Mouse (Mus musculus) CH12.LX (cell line): ENCODE measurements around the gene Fzd5. TPM values are rescaled to one million over a fixed set of nuclear protein-coding genes. Genes with fewer than 3 reads are reported as not detected.

Experiments used
- DNase-seq: peaks from one replicate; pipeline ENCODE4 v3.0.0-alpha.2; 2013; ENCODE audit errors: extremely low read depth
- H3K27ac ChIP-seq: 2 replicates; pipeline ENCODE4 v1.5.1; 2012; ENCODE audit warnings: low read depth, mild to moderate bottlenecking, control low read depth, moderate library complexity; ENCODE audit not compliant: insufficient read depth
- H3K27me3 ChIP-seq: replicated peaks from 2 replicates; pipeline ENCODE3; 2012; ENCODE audit warnings: inconsistent platforms
- H3K36me3 ChIP-seq, 2 experiments: replicated peaks in 1 of 2; 2 replicates each; pipeline versions ENCODE3 to v1.6.1; 2012; ENCODE audit warnings: inconsistent platforms in 1 of 2, low read length in 1 of 2, mild to moderate bottlenecking in 1 of 2, mixed read lengths in 1 of 2, moderate library complexity in 1 of 2; ENCODE audit not compliant: control insufficient read depth in 1 of 2, insufficient read depth in 1 of 2
- H3K4me1 ChIP-seq, 2 experiments: 2 replicates each; pipeline ENCODE4 v1.6.1; 2012; ENCODE audit warnings: inconsistent platforms in 1 of 2, moderate library complexity in 1 of 2; ENCODE audit not compliant: insufficient read depth in 2 of 2, control insufficient read depth in 1 of 2
- H3K4me2 ChIP-seq: 2 replicates; pipeline ENCODE4 v1.6.1; 2012; ENCODE audit warnings: low read depth, mild to moderate bottlenecking, control low read depth; ENCODE audit not compliant: poor library complexity, insufficient read depth, severe bottlenecking
- H3K4me3 ChIP-seq, 3 experiments: fragments of 150-350 bp in 1 of 3; sonication (generic) in 1 of 3; replicated peaks in 1 of 3; 2 replicates each; pipeline versions ENCODE3 to v1.5.1; 2011 to 2012; ENCODE audit warnings: low read depth in 2 of 3, low read length in 2 of 3, mild to moderate bottlenecking in 2 of 3, moderate library complexity in 2 of 3, control low read depth in 1 of 3, improper control_type of control experiment in 1 of 3, inconsistent platforms in 1 of 3, mixed read lengths in 1 of 3; ENCODE audit not compliant: poor library complexity in 1 of 3
- H3K79me2 ChIP-seq: replicated peaks from 2 replicates; pipeline ENCODE4 v1.6.1; 2012; ENCODE audit warnings: mild to moderate bottlenecking, moderate library complexity; ENCODE audit not compliant: control insufficient read depth, poor library complexity, insufficient read depth, severe bottlenecking; ENCODE audit errors: extremely low read depth
- H3K9ac ChIP-seq: 2 replicates; pipeline ENCODE4 v1.6.1; 2012; ENCODE audit warnings: low read depth, mild to moderate bottlenecking, control low read depth, moderate library complexity; ENCODE audit not compliant: insufficient read depth
- H3K9me3 ChIP-seq: replicated peaks from 2 replicates; pipeline ENCODE3; 2012; ENCODE audit warnings: low read length, inconsistent platforms, mixed read lengths
- CHD2 ChIP-seq: IDR thresholded peaks from 2 replicates; pipeline ENCODE4 v1.6.1; 2011; ENCODE audit warnings: low read length, improper control_type of control experiment
- CTCF ChIP-seq, 2 experiments: IDR thresholded peaks in 1 of 2; conservative IDR thresholded peaks in 1 of 2; 2 replicates each; pipeline ENCODE4 v1.5.1; 2011 to 2012; ENCODE audit warnings: low read depth in 2 of 2, low read length in 2 of 2, improper control_type of control experiment in 1 of 2, inconsistent platforms in 1 of 2, mild to moderate bottlenecking in 1 of 2, moderate library complexity in 1 of 2
- EP300 ChIP-seq: IDR thresholded peaks from 2 replicates; pipeline ENCODE4 v1.6.1; 2011; ENCODE audit warnings: low read length, improper control_type of control experiment
- ETS1 ChIP-seq: conservative IDR thresholded peaks from 2 replicates; pipeline ENCODE4 v1.6.1; 2012; ENCODE audit warnings: low read depth, mild to moderate bottlenecking, inconsistent platforms, low read length, improper control_type of control experiment, moderate library complexity
- HCFC1 ChIP-seq: IDR thresholded peaks from 2 replicates; pipeline ENCODE4 v1.6.1; 2012; ENCODE audit warnings: low read depth, mild to moderate bottlenecking, inconsistent platforms, low read length, improper control_type of control experiment
- JUN ChIP-seq: IDR thresholded peaks from 2 replicates; pipeline ENCODE4 v1.6.1; 2011; ENCODE audit warnings: low read depth, mild to moderate bottlenecking, low read length, improper control_type of control experiment, moderate library complexity; ENCODE audit not compliant: insufficient read depth
- KAT2A ChIP-seq: IDR thresholded peaks from 2 replicates; pipeline ENCODE4 v1.6.1; 2012; ENCODE audit warnings: low read length, improper control_type of control experiment, inconsistent platforms; ENCODE audit not compliant: insufficient replicate concordance
- MAFK ChIP-seq: IDR thresholded peaks from 2 replicates; pipeline ENCODE4 v1.6.1; 2011; ENCODE audit warnings: low read length, improper control_type of control experiment; ENCODE audit not compliant: insufficient replicate concordance
- MAX ChIP-seq: IDR thresholded peaks from 2 replicates; pipeline ENCODE4 v1.6.1; 2011; ENCODE audit warnings: low read length, improper control_type of control experiment
- MAZ ChIP-seq: IDR thresholded peaks from 2 replicates; pipeline ENCODE4 v1.6.1; 2012; ENCODE audit warnings: low read depth, mild to moderate bottlenecking, inconsistent platforms, low read length, improper control_type of control experiment, moderate library complexity
- MEF2A ChIP-seq: IDR thresholded peaks from 2 replicates; pipeline ENCODE4 v1.6.1; 2014; ENCODE audit warnings: low read depth, mild to moderate bottlenecking, inconsistent platforms, low read length, improper control_type of control experiment, borderline replicate concordance
- MXI1 ChIP-seq: IDR thresholded peaks from 2 replicates; pipeline ENCODE4 v1.6.1; 2011; ENCODE audit warnings: mild to moderate bottlenecking, low read depth, low read length, improper control_type of control experiment
- MYC ChIP-seq: IDR thresholded peaks from 2 replicates; pipeline ENCODE4 v1.6.1; 2011; ENCODE audit warnings: low read depth, mild to moderate bottlenecking, improper control_type of control experiment, low read length
- NELFE ChIP-seq: IDR thresholded peaks from 2 replicates; pipeline ENCODE4 v1.6.1; 2011; ENCODE audit warnings: low read depth, low read length, improper control_type of control experiment
- NRF1 ChIP-seq: IDR thresholded peaks from 2 replicates; pipeline ENCODE4 v1.6.1; 2014; ENCODE audit warnings: low read depth, mild to moderate bottlenecking, inconsistent platforms, low read length, improper control_type of control experiment, moderate library complexity
- PAX5 ChIP-seq: IDR thresholded peaks from 2 replicates; pipeline ENCODE4 v1.6.1; 2012; ENCODE audit warnings: low read length, inconsistent platforms, mixed read lengths
- POLR2A ChIP-seq: IDR thresholded peaks from 2 replicates; pipeline ENCODE4 v1.6.1; 2011; ENCODE audit warnings: low read depth, mild to moderate bottlenecking, improper control_type of control experiment, low read length
- POLR2AphosphoS2 ChIP-seq: IDR thresholded peaks from 2 replicates; pipeline ENCODE4 v1.6.1; 2011; ENCODE audit warnings: low read depth, low read length, improper control_type of control experiment
- RAD21 ChIP-seq: IDR thresholded peaks from 2 replicates; pipeline ENCODE4 v1.6.1; 2011; ENCODE audit warnings: low read depth, mild to moderate bottlenecking, low read length, improper control_type of control experiment, moderate library complexity
- SIN3A ChIP-seq: IDR thresholded peaks from 2 replicates; pipeline ENCODE4 v1.6.1; 2012; ENCODE audit warnings: low read length, improper control_type of control experiment, inconsistent platforms
- TBP ChIP-seq: conservative IDR thresholded peaks from 2 replicates; pipeline ENCODE4 v1.6.1; 2011; ENCODE audit warnings: low read depth, low read length, improper control_type of control experiment
- TCF12 ChIP-seq: IDR thresholded peaks from 2 replicates; pipeline ENCODE4 v1.6.1; 2014; ENCODE audit warnings: low read depth, mild to moderate bottlenecking, inconsistent platforms, low read length, improper control_type of control experiment
- USF1 ChIP-seq: IDR thresholded peaks from 2 replicates; pipeline ENCODE4 v1.6.1; 2014; ENCODE audit warnings: low read depth, mild to moderate bottlenecking, inconsistent platforms, low read length, improper control_type of control experiment
- USF2 ChIP-seq: conservative IDR thresholded peaks from 2 replicates; pipeline ENCODE4 v1.6.1; 2011; ENCODE audit warnings: low read depth, low read length, improper control_type of control experiment
- ZC3H11A ChIP-seq: IDR thresholded peaks from 2 replicates; pipeline ENCODE4 v1.6.1; 2012; ENCODE audit warnings: low read depth, mild to moderate bottlenecking, inconsistent platforms, low read length, improper control_type of control experiment
- ZKSCAN1 ChIP-seq: IDR thresholded peaks from 2 replicates; pipeline ENCODE4 v1.6.1; 2012; ENCODE audit warnings: low read depth, inconsistent platforms, low read length, improper control_type of control experiment, borderline replicate concordance
- ZNF384 ChIP-seq: IDR thresholded peaks from 2 replicates; pipeline ENCODE4 v1.6.1; 2012; ENCODE audit warnings: low read depth, low read length, improper control_type of control experiment, inconsistent platforms
- dilution Hi-C: fragments of 300-500 bp; cut with MboI; formaldehyde crosslinking; loops from 2 replicates; pipeline ENCODE4 v1.14.3; 2020; ENCODE audit warnings: low sequenced_read_pairs; ENCODE audit not compliant: extremely low pct_unique_long_range_greater_than_20kb, extremely low pct_ligation_motif_present
- in situ Hi-C: fragments of 300-500 bp; cut with MboI; formaldehyde crosslinking; loops from 3 replicates; pipeline ENCODE4 v1.14.3; 2019; ENCODE audit warnings: low sequenced_read_pairs, low pct_ligation_motif_present, low pct_unique_long_range_greater_than_20kb, mixed read lengths
- polyA plus RNA-seq: library from polyadenylated mRNA; unstranded; fragments of >175 nt; gene quantifications from 2 replicates; pipeline ENCODE4 v1.2.1, GENCODE M21; 2012; ENCODE audit warnings: low read depth; ENCODE audit not compliant: insufficient read length
- total RNA-seq, 2 experiments: library from RNA; depleted of rRNA; stranded (reverse); fragments of 300-350 nt in 1 of 2; fragments of >200 nt in 1 of 2; gene quantifications; 2 replicates each; pipeline ENCODE4 v1.2.3; 2012 to 2014

Gene Fzd5
- total and polyA plus RNA-seq, 3 experiments: 0.40 to 1.1 (median 0.47) TPM

- H3K4me1 ChIP-seq: peaks cover 6% of the 10 kb centered on the region in 2 experiments; a peak in 3 of 4 replicates
These were observed 3.9 kb downstream of the Fzd5 start for GRCm38 (mm10) chr1:64733453-64734245.

GRCm38 (mm10) chr1:64732637-64733200 lies 4.8 kb downstream of the Fzd5 start:
- no peak overlapping the region for H3K27ac ChIP-seq

More at GRCm38 (mm10) chr1:64733453-64734245, 3.9 kb downstream of the Fzd5 start:
- Histone ChIP-seq H3K4me2 (no peak overlapping the region), H3K9ac (no peak overlapping the region), H3K27ac (no peak overlapping the region), H3K79me2 (no peaks in the 10 kb centered on the region), H3K27me3 (peaks cover 1% of the 10 kb centered on the region), H3K4me3 (no peak overlapping the region), H3K9me3 (peaks cover 14% of the 10 kb centered on the region), H3K36me3 (peaks cover 0 to 18% of the 10 kb centered on the region in 2 experiments)
- no peak for DNase-seq
- in situ Hi-C loops: no loop called here
- TF ChIP-seq MEF2A: no peak
- TF ChIP-seq JUN: no peak
- TF ChIP-seq ZKSCAN1: no peak
- no peak for TF ChIP-seq TCF12
- no peak for TF ChIP-seq CTCF (conservative IDR thresholded peaks at IDR 0.05 in 1 of 2, IDR thresholded peaks at IDR 0.05 in 1 of 2; ENCODE audit: low read depth in 2 of 2, low read length in 2 of 2)
- no peak for TF ChIP-seq USF2
- TF ChIP-seq NRF1: no peak
- TF ChIP-seq MYC: no peak
- TF ChIP-seq HCFC1: no peak
- TF ChIP-seq SIN3A: no peak
- no peak for TF ChIP-seq POLR2A
- no peak for TF ChIP-seq TBP
- no peak for TF ChIP-seq MAFK
- TF ChIP-seq EP300: no peak
- TF ChIP-seq NELFE: no peak
- no peak for TF ChIP-seq POLR2AphosphoS2
- TF ChIP-seq PAX5: no peak
- TF ChIP-seq USF1: no peak
- TF ChIP-seq MAX: no peak
- TF ChIP-seq, all 38 proteins: peak for 0
- dilution Hi-C loops: no loop called here

More at GRCm38 (mm10) chr1:64732637-64733200, 4.8 kb downstream of the Fzd5 start:
- Histone ChIP-seq H3K27me3 (no peaks in the 10 kb centered on the region), H3K79me2 (no peaks in the 10 kb centered on the region), H3K4me3 (no peak overlapping the region), H3K4me1 (peaks cover 0 to 6% of the 10 kb centered on the region in 2 experiments; a peak in 1 of 4 replicates), H3K9me3 (peaks cover 14% of the 10 kb centered on the region), H3K4me2 (no peak overlapping the region), H3K36me3 (peaks cover 0 to 18% of the 10 kb centered on the region in 2 experiments)
- no peak for DNase-seq
- in situ Hi-C loops (no loop called here), dilution Hi-C loops (no loop called here)
- TF ChIP-seq ETS1: no peak
- TF ChIP-seq KAT2A: no peak
- no peak for TF ChIP-seq MAZ
- no peak for TF ChIP-seq RAD21
- no peak for TF ChIP-seq TCF12
- no peak for TF ChIP-seq CHD2
- no peak for TF ChIP-seq HCFC1
- no peak for TF ChIP-seq MEF2A
- no peak for TF ChIP-seq JUN
- no peak for TF ChIP-seq MXI1
- TF ChIP-seq ZNF384: no peak
- TF ChIP-seq ZC3H11A: no peak
- TF ChIP-seq MAX: no peak
- TF ChIP-seq MYC: no peak
- no peak for TF ChIP-seq EP300
- TF ChIP-seq, all 38 proteins: peak for 0
- H3K9ac ChIP-seq: no peak overlapping the region
